Mouse (Mus musculus) limb, embryonic 14.5 days (tissue): ENCODE results near the gene Baz1b. TPM values are rescaled to one million over a fixed set of nuclear protein-coding genes. Genes with fewer than 3 reads are reported as not detected.

Experiments
- ATAC-seq: fragments of 200-750 bp; cut with Nextera tagmentation; 2 replicates; pipeline ENCODE4 v1.8.0; 2017; ENCODE audit warnings: low read depth, moderate number of reproducible peaks, moderate TSS enrichment; ENCODE audit not compliant: low FRiP score
- DNase-seq: peaks from one replicate; pipeline ENCODE4 v3.0.0-alpha.2; 2015; ENCODE audit warnings: low spot score
- H3K27ac ChIP-seq: fragments of 300-500 bp; sonication (generic); replicated peaks from 2 replicates; pipeline ENCODE4 v1.5.1; 2014; ENCODE audit warnings: low read depth, mild to moderate bottlenecking, low read length, moderate library complexity, mixed read lengths
- H3K27me3 ChIP-seq: fragments of 300-500 bp; sonication (generic); 2 replicates; pipeline ENCODE4 v1.6.1; 2014; ENCODE audit warnings: low read length, mixed read lengths; ENCODE audit not compliant: control insufficient read depth, insufficient read depth
- H3K36me3 ChIP-seq: fragments of 300-500 bp; sonication (generic); 2 replicates; pipeline ENCODE4 v1.6.1; 2014; ENCODE audit warnings: mild to moderate bottlenecking, low read length, moderate library complexity, mixed read lengths; ENCODE audit not compliant: control insufficient read depth, insufficient read depth
- H3K4me1 ChIP-seq: fragments of 300-500 bp; sonication (generic); 2 replicates; pipeline ENCODE4 v1.6.1; 2014; ENCODE audit warnings: antibody characterized with exemption, low read length, mixed read lengths; ENCODE audit not compliant: control insufficient read depth, insufficient read depth
- H3K4me2 ChIP-seq: fragments of 300-500 bp; sonication (generic); replicated peaks from 2 replicates; pipeline ENCODE4 v1.6.1; 2014; ENCODE audit warnings: low read depth, mild to moderate bottlenecking, low read length, moderate library complexity; ENCODE audit not compliant: severe bottlenecking
- H3K4me3 ChIP-seq: fragments of 300-500 bp; sonication (generic); replicated peaks from 2 replicates; pipeline ENCODE4 v1.5.1; 2014; ENCODE audit warnings: low read length
- H3K9ac ChIP-seq: fragments of 300-500 bp; sonication (generic); 2 replicates; pipeline ENCODE4 v1.6.1; 2014; ENCODE audit warnings: mild to moderate bottlenecking, low read depth, low read length, moderate library complexity; ENCODE audit not compliant: severe bottlenecking
- H3K9me3 ChIP-seq: fragments of 300-500 bp; sonication (generic); 2 replicates; pipeline ENCODE4 v1.6.1; 2016; ENCODE audit warnings: low read length; ENCODE audit not compliant: control insufficient read depth
- POLR2A ChIP-seq: fragments of 200-500 bp; IDR thresholded peaks from 2 replicates; pipeline ENCODE4 v1.8.0; 2012; ENCODE audit warnings: inconsistent platforms, mild to moderate bottlenecking, moderate library complexity, borderline replicate concordance; ENCODE audit not compliant: insufficient read depth, insufficient read length; ENCODE audit errors: extremely low read depth
- WGBS: fragments of 180-500 bp; shearing (Covaris S2); extraction: QIAGEN DNeasy Blood & Tissue Kit; methylation state at CpG from one replicate; pipeline ENCODE4 v1.1.7; 2014; 5-methylcytosine and 5-hydroxymethylcytosine counted together
- polyA plus RNA-seq, 2 experiments: library from polyadenylated mRNA; depleted of rRNA in 1 of 2; stranded (reverse) in 1 of 2; unstranded in 1 of 2; fragments of >200 nt; fragmentation: Nextera tagmentation in 1 of 2; extraction: Ambion mirVana in 1 of 2; gene quantifications; 2 replicates each; pipeline versions ENCODE4 v1.2.1 to v1.2.3; 2012 to 2014

Baz1b gene
- polyA plus RNA-seq, 2 experiments = 52.3 to 72.7 TPM

DNA sequence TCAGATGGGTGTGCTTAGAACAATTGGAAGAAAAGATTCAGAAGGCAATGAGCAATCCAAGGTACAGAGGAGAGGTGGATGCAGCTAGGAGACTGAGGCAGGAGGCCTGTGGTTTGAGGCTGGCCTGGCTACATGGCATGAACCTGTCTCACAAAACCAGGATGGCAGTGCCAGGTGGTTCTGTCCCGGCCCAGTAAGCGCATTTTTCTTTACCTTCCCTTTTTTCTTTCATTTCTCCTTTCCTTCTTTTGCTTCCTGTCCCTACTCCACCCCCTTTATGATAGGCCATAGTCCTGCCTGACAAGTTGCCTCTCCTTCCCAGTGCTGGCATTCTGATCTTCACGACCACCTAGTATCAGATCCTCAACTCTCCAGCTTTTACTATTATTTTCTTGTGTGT is 2.0 kb upstream of the Baz1b start:
- Histone ChIP-seq H3K36me3 (peaks cover 34% of the 10 kb centered on the region), H3K4me2 (no peak overlapping the region), H3K27ac (no peak overlapping the region), H3K4me1 (peaks cover 11% of the 10 kb centered on the region), H3K9ac (no peak overlapping the region), H3K9me3 (no peaks in the 10 kb centered on the region), H3K4me3 (no peak overlapping the region), H3K27me3 (no peaks in the 10 kb centered on the region)
- DNase-seq (no peak), ATAC-seq (no peak)
- no peak for TF ChIP-seq POLR2A
- WGBS = 94% methylated on average over 3 of the region's 3 CpGs

DNA sequence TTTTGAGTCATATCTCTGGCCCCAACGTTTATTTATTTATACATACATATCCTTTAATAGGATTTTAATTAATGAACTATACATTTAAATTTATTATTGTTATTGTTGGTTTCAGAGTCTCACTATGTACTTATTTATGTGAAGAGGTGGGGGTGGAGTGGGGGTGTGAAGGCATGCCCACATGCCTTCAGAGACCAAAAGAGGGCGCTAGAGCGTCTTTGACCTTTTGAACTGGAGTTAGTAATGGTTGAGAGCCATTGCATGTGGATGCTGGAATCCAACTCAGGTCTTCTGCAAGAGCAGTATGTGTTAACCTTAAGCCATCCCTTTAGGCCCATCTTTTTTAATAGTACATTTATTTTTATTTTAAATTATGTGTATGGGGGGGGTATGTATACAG is 1.5 kb upstream of the Baz1b start:
- 36% methylated on average over 3 of the region's 3 CpGs for WGBS
- DNase-seq = peak; percentile 25

DNA sequence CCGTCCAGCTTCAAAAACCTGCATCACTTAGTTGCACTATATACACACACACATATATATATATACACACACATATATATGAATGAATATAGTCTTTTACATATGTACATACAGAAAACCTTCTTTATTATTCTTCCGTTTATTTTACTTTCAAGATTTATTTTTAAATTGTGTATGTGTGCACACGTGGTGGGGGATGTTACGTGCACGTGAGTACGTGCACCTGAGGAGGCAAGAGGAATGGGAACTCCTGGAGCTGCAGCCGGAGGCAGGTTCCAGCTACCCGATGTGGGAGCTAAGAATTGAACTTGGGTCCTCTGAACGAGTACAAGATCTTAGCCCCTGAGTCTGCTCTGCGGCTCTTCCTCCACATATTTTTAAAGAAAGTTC is 838 bp upstream of the Baz1b start:
- H3K4me2 ChIP-seq = peak overlapping the region; percentile 59
- H3K9me3 ChIP-seq = no peaks in the 10 kb centered on the region
- peak overlapping the region; percentile 96 for H3K27ac ChIP-seq
- H3K4me3 ChIP-seq = peak overlapping the region; percentile 99
- TF ChIP-seq POLR2A = no peak
- ATAC-seq (no peak), DNase-seq (no peak)
- no peaks in the 10 kb centered on the region for H3K27me3 ChIP-seq
- H3K36me3 ChIP-seq = peaks cover 22% of the 10 kb centered on the region
- 19% methylated on average over 10 of the region's 10 CpGs for WGBS
- H3K9ac ChIP-seq = peak overlapping the region; percentile 96
- H3K4me1 ChIP-seq = peaks cover 14% of the 10 kb centered on the region

More for the DNA sequence above, 1.5 kb upstream of the Baz1b start:
- H3K27ac ChIP-seq = no peak overlapping the region
- no peak for ATAC-seq
- no peak overlapping the region for H3K4me3 ChIP-seq
- H3K27me3 ChIP-seq = no peaks in the 10 kb centered on the region
- no peaks in the 10 kb centered on the region for H3K9me3 ChIP-seq
- peaks cover 29% of the 10 kb centered on the region for H3K36me3 ChIP-seq
- H3K9ac ChIP-seq = no peak overlapping the region
- no peak overlapping the region for H3K4me2 ChIP-seq
- TF ChIP-seq POLR2A = no peak
- H3K4me1 ChIP-seq = peaks cover 13% of the 10 kb centered on the region

GRCm38 (mm10) chr5:135187349-135188213 is 517 bp downstream of the Baz1b start:
- H3K36me3 ChIP-seq = peaks cover 11% of the 10 kb centered on the region
- no peak for TF ChIP-seq POLR2A
- peaks cover 15% of the 10 kb centered on the region for H3K4me1 ChIP-seq
- peak overlapping the region; percentile 73 for H3K4me2 ChIP-seq
- H3K9ac ChIP-seq = peak overlapping the region; percentile 96
- H3K4me3 ChIP-seq = peak overlapping the region; percentile 99
- peak overlapping the region; percentile 96 for H3K27ac ChIP-seq
- WGBS = under 1% methylated on average over 70 of the region's 102 CpGs
- ATAC-seq (peak; percentile 36), DNase-seq (peak; percentile 31)
- no peaks in the 10 kb centered on the region for H3K9me3 ChIP-seq
- no peaks in the 10 kb centered on the region for H3K27me3 ChIP-seq

DNA sequence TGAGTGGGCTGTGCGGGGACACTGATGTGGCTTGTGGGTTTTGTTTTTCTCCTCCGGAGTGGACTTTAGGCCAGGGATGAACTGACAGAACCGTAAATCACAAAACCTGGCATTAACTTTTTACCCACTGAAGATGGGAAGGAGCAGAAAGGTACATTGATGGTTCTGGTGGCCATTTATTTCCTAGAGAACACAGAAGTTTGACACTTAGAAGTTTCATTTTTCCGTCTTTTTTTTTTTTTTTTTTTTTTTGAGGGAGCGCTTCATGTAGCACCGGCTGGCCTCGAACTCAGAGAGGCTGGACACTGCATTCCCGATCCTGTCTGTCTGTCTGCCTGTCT is 1.1 kb downstream of the Baz1b start:
- ATAC-seq (no peak), DNase-seq (no peak)
- H3K36me3 ChIP-seq = peaks cover 6% of the 10 kb centered on the region
- 0% methylated on average over 8 of the region's 8 CpGs for WGBS
- peak overlapping the region; percentile 96 for H3K9ac ChIP-seq
- H3K4me3 ChIP-seq = peak overlapping the region; percentile 99
- no peaks in the 10 kb centered on the region for H3K27me3 ChIP-seq
- H3K9me3 ChIP-seq = no peaks in the 10 kb centered on the region
- TF ChIP-seq POLR2A = no peak
- H3K4me1 ChIP-seq = peaks cover 19% of the 10 kb centered on the region
- H3K4me2 ChIP-seq = peak overlapping the region; percentile 73
- H3K27ac ChIP-seq = peak overlapping the region; percentile 96
